Mouse (Mus musculus) adipocyte (in vitro differentiated cells): ENCODE measurements around the gene Scaper.

Experiments used
- DNase-seq: peaks from one replicate; pipeline ENCODE4 v3.0.0-alpha.2; 2016; ENCODE audit warnings: low spot score

Gene Scaper

DNA sequence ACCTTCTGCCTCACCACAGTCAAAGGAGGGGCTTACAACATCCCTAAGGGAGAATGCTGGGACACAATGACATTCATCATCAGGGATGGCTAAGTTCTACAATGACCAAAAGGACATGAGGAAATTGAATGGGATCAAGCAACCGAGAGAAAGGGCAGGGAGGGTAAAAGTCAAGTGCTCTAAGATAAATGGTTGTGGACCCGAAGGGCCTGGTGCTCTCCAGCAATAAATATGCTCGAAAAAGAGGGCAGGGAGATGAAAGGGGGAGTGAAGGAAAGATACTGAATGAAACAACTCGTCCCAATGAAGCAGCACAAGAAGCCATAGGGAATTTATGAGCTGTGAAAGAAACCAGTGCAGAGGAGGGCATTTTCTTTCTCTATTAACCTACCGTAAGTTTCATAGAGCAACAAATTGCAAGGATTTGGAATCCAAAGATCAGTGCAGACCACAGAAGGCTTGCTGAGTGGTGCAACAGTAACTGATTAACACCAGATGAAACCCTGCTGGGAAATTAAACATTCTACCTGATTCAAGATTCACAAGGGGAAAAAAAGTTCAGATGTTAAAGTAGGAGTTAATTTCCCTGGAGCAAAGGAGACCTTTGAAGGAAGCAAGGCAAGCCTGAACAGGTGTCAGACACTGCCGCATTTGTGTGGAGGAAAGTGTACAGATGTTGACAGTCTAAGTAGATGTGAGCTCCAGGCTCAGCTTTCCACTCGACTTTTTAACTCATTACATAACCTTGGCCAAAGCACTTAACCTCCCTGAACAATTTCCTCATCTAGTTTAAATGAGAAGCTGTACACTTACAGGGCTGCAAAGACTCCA lies 329.0 kb downstream of the Scaper start:
- DNase-seq, result no peak

DNA sequence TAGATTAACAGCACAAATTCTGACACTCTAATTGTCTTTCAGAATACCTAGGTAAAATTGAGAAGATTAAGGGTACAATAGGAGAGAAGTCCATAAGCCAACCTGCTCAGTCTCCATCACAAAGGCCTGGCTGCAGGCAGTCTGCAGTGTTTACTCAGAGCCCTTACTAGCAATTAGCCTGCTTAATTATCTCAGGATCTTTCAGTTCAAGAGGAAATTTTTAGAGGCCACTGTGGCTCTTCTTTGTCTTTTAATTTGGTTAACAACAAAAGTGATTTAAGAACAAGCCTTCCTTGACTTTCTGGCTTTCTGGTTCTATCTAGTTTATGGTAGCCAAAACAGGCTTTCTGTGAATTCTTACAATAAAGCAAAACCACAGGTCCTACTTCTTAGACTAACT lies 339.3 kb downstream of the Scaper start:
- no peak for DNase-seq

GRCm38 (mm10) chr9:55586141-55586540 lies 351.8 kb downstream of the Scaper start:
- DNase-seq, result no peak

- no peak for DNase-seq
Observed at GRCm38 (mm10) chr9:55581414-55581813, 356.5 kb downstream of the Scaper start.

GRCm38 (mm10) chr9:55576571-55576970 lies 361.3 kb downstream of the Scaper start:
- DNase-seq, result peak; percentile 67

DNA sequence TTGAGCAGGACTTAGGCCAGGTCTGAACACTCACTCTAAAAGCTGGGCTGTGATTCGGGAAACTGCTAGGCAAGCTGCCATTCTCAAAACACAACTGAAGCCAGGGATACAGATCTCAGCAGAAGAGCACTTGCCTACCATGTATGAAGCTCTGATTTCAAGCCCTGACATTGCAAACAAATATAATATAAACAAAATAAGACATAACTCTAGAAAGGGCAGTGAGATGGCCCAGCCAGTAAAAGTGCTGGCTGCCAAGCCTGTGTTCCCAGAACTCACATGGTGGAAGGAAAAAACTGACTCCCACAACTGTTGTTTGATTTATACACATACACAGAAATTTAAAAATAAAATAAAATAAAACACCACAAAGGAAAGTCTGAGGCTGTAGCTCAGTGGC lies 366.8 kb downstream of the Scaper start:
- no peak for DNase-seq

GRCm38 (mm10) chr9:55568466-55569159 lies 369.3 kb downstream of the Scaper start:
- DNase-seq, result peak; percentile 26

DNA sequence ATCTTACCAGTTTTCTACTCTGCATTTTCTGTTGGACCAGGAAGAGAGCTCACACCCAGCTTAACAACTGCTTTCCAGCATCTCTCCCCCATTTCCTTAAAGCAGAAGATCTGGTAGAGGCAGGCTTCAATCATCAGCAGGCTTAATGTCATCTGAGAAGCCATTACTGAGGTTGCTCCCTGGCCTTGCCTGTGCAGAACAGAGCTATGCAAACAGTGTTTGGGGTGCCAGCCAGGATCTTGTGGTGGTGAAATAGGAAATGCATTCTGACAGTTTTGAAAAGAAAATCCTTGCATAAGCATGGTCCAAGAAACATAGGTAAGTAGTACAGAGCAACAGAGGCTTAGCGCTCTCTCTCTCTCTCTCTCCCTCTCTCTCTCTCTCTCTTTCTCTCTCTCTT lies 377.0 kb downstream of the Scaper start:
- peak; percentile 45 for DNase-seq

DNA sequence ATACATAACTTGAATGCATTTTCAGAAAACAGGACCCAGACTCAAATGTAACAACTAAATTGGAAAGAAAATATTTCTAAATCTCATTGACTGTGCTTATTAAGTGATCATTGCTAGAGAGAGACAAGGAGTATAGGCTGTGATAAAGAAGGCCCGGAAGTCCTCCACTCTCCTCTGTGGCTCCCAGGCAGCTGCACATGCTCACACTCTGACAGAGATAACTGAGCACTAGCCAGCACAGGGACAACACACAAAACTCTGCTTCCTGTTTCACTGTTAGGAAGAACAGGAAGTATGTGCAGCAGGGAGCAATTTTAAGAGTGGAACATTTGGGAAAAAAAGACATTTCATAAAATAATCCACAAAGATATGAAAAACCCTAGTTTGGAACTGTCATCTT lies 382.9 kb downstream of the Scaper start:
- DNase-seq, result no peak

DNA sequence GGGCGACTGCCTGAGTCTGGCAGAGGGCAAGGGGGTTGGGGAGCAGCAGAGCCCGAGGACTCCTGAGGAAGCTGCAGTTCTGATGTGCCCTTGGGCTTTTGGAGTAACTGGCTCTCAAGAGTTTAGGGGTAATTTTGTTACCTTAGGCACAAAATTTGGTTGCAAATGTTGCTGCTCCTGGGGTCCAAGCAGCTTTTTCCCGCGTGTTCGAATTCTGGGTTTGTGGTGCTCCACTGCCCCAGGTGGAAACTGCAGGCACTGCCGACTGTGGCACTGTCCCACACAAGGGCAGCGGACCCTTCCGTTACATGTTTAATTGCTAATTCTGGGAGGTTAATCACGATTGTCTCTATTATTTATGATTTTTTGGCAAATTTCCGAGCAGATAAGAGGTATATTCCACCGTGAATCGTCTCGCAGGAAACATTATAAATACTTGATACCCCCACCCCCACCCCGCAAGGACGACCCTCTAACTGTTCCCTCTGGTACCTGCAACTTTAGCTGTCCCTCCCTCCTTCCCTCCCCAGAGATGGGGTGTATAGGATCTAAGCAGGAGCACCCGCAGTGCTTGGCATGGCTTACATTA lies 388.5 kb downstream of the Scaper start:
- DNase-seq, result no peak

- DNase-seq, result no peak
Observed at GRCm38 (mm10) chr9:55548871-55549270, 389.0 kb downstream of the Scaper start.

DNA sequence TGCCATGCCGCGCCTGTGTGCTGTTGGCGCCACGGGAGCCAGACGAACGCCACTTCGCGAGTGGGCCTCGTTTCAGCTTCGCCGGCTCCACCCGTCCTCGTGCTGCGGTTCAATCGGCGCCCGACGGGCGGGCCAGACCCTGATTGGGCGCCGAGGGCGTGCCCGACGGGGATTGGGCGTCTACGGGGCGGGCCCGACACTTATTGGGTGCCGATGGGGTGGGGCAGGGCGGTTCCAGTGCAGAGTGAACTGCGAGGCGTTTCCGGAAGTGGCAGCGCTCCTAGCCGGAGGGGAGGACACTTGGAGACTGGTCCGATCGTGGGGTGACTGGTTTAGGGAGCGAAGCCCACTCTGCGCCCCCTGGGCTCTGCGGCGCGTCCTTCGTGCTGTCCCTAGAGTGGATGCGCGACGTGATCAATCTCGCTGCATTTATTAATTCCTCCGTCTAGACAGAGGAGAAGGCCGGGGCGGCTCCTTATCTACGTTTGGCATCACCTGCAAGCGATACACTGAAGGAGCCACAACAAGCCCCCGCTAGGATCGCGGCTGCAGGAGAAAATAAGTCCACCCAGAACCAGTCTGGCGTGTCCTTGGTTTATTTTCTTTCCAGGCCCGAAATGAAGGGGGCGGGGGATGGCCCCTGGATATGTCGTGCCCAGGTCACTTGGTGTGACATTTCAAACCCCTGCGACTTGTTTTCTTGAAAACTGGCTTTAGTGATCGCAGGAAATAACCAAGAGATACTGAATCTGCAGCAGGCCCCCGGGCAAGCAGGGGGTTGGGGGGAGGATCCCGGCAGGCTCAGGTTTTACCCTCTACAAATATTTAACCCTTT lies 391.5 kb downstream of the Scaper start:
- DNase-seq, result no peak

DNA sequence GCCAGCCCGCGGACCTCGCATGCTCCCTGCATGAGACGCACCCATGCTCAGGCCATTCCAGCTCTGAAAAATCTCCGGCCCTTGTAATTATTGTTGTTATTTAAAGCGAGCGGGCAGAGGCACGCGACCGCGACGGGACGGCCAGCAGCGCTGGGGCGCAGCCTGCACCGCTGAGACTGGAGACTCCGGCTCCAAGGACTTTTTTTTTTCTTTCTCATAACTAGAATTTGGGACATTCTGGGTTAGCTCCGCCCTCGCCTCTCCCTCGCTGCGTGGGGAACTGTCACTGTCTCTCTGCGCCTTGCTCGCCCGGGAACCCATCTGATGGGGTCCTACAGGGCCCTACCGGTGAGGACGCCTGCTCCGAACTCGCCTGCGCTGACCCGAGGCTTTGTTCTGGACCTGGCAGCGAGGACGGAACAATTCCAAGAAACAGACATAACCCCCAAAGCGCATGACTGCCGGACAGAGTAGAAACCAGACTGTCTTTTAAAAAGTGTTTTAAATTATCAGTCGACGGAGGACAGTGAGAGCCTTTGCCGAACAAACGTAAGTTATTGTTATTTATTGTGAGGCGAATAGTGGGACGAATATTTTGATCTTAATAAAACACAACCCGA lies 392.3 kb downstream of the Scaper start:
- no peak for DNase-seq

DNA sequence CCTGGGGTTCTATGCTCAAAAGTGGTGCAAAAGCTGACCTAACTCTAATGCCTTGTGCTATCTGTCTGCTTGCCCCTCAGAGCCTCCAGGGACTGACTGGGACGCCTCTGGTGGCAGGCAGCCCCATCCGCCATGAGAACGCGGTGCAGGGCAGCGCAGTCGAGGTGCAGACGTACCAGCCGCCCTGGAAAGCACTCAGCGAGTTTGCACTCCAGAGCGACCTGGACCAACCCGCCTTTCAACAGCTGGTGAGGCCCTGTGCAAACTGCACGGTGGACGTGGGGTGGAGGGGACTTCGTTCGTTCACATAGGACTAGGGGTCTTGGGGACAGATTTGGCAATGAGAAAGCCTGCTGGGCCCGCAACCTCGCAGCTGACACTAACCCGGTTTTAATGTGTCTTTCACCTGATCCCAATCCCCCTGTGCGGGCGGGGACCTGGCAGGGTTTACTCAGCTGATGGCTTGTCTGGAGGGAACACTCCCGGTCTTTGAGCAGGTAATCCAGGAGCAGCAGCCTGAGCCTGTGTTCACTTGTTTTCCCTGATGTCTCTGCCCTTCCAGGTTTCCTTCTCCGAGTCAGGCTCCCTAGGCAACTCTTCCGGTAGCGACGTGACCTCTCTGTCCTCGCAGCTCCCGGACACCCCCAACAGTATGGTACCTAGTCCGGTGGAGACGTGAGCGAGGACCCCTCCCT lies 392.9 kb downstream of the Scaper start:
- no peak for DNase-seq

DNA sequence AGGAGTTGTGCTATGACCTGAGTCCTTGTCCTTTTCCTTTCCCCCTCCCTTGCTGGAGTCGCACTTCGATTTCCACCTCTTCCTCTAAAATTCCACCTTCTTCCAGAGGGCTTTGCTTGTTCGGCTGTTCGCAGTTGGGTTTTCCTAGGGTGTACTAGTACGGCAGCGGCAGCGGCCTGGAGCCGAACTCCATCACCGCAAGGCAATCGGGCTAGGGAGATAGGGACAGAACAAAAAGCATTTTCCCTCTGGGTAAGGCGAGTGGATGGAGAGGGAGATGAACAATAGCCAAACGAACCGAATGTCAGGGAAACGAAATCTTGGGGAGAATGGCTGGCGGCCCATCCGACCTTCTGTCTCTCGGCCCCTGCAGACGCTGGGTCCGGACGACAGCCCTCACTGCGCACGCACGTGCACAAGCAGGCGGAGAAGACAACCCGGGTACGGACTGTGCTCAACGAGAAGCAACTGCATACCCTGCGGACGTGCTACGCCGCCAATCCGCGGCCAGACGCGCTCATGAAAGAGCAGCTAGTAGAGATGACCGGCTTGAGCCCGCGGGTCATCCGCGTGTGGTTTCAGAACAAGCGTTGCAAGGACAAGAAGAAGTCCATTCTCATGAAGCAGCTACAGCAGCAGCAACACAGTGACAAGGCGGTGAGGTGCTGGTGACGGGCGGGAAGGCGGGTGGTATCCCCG lies 394.1 kb downstream of the Scaper start:
- DNase-seq, result no peak

DNA sequence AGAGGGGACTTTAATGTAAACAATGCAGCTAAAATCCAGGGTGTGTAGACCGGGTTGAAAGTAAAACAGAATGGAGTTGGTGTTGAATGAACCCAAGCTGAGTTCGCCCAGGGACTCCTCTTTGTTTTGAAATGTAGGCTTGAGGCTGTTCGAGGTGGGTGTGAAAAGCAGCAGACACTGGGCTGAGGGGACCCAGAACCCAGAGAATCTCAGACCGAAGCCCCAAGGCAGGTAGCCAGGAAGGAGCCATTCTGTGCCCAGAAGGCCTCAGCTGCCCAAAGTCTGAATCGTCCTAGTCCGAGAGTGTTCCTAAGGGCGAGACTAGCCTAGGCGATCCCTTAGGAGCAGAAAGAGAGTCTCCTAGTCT lies 394.6 kb downstream of the Scaper start:
- no peak for DNase-seq

GRCm38 (mm10) chr9:55542366-55543325 lies 395.3 kb downstream of the Scaper start:
- DNase-seq, result no peak

DNA sequence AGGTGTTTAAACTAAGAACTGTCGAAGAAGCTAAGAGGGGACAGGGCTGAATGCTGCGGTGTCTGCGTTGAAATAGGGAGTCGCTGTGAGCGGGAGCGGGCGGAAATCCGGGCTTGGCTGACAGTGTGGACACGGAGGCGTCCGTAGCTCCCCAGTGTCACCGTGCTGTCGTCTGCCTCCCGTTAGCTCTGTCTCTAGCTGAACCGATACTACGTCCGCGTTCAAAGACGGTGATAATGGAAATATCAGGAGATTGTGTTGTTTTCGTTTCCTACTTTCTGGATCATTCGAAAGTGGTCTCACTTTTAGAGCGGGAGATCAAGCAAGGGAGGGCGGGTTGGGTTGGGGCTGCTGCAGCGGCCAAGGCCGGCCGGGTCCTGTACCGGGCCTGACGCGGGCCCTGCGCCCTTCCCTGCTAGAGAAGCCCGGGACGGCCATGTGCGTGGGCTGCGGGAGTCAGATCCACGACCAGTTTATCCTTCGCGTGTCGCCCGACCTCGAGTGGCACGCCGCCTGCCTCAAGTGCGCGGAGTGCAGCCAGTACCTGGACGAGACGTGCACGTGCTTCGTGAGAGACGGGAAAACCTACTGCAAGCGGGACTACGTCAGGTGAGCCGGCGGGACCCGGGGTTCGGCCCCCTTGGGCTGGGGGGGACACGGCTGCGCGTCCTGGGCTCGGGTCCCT lies 396.1 kb downstream of the Scaper start:
- no peak for DNase-seq

- DNase-seq, result peak; percentile 40
Observed at GRCm38 (mm10) chr9:55540888-55541287, 397.0 kb downstream of the Scaper start.
